7 mouse cellular contexts compared by ENCODE assay signal in the genomic region with DNA sequence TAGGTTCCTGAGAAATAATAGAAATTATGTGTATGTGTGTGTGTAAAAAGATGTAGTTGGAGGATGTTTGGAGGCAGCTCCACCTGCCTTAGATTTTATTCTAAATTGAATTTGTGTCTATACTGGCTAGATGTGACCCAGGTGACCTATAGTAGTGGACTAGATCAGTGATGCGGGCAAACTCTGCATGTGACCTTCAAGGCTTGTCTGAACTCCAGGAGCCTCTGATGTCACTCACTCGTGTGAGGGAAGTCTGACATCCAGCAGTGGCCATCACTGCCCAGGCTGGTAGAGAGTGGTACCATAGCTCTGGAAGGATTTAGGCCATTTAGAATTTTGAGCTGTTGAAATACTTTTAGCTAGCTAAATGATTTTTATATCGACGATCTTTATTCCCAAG. TPM values are rescaled to one million over a fixed set of nuclear protein-coding genes. Genes with fewer than 3 reads are reported as not detected.
DNase-seq lines count a peak whose midpoint lies in the region; ATAC-seq lines count a peak whose summit lies in the region.

No protein-coding gene starts in this region.

- peak overlapping the region; percentile 41; the same call in 1 of the 2 replicates for H3K9ac ChIP-seq in lung, embryonic 15.5 days
- H3K9ac ChIP-seq in hindbrain, embryonic 14.5 days, result peak overlapping the region; percentile 95
- peak overlapping the region; percentile 54 for H3K9ac ChIP-seq in midbrain, embryonic 14.5 days (replicated peaks; ENCODE audit: low read length)

- DNase-seq in lung, postnatal 25 days (ENCODE audit: low spot score), result no peak
- DNase-seq in embryo, embryonic 10.5 days (ENCODE audit: low spot score), result peak; percentile 46
- DNase-seq in hindbrain, embryonic 14.5 days (ENCODE audit: low spot score), result no peak
- peak; percentile 18 for DNase-seq in midbrain, embryonic 14.5 days
- no peak for DNase-seq in urinary bladder, postnatal 10 days (ENCODE audit: low spot score)
- DNase-seq in testis, postnatal 10 days (ENCODE audit: low spot score), result no peak

- no peak overlapping the region for H3K27ac ChIP-seq in lung, embryonic 15.5 days
- H3K27ac ChIP-seq in hindbrain, embryonic 14.5 days, result no peak overlapping the region
- H3K27ac ChIP-seq in midbrain, embryonic 14.5 days (replicated peaks; ENCODE audit: low read depth, low read length), result no peak overlapping the region

- H3K4me3 ChIP-seq in lung, embryonic 15.5 days, result peak overlapping the region; percentile 81
- H3K4me3 ChIP-seq in hindbrain, embryonic 14.5 days (replicated peaks; ENCODE audit: low read length), result peak overlapping the region; percentile 67
- peak overlapping the region; percentile 65 for H3K4me3 ChIP-seq in midbrain, embryonic 14.5 days (replicated peaks; ENCODE audit: low read depth, low read length)

- no peaks in the 10 kb centered on the region for H3K9me3 ChIP-seq in lung, embryonic 15.5 days
- no peaks in the 10 kb centered on the region for H3K9me3 ChIP-seq in hindbrain, embryonic 14.5 days (ENCODE audit: control insufficient read depth, low read length)
- no peaks in the 10 kb centered on the region for H3K9me3 ChIP-seq in midbrain, embryonic 14.5 days (ENCODE audit: control insufficient read depth, low read length)

- no peaks in the 10 kb centered on the region for H3K36me3 ChIP-seq in lung, embryonic 15.5 days
- H3K36me3 ChIP-seq in hindbrain, embryonic 14.5 days (replicated peaks; ENCODE audit: control insufficient read depth, insufficient read depth), result no peaks in the 10 kb centered on the region
- no peaks in the 10 kb centered on the region for H3K36me3 ChIP-seq in midbrain, embryonic 14.5 days (ENCODE audit: control insufficient read depth, insufficient read depth, low read length)

- WGBS in lung, embryonic 15.5 days, result 42% methylated on average over 4 of the region's 4 CpGs
- WGBS in hindbrain, embryonic 14.5 days, result 45% methylated on average over 4 of the region's 4 CpGs
- WGBS in midbrain, embryonic 14.5 days, result 43% methylated on average over 4 of the region's 4 CpGs

- no peaks in the 10 kb centered on the region for H3K27me3 ChIP-seq in lung, embryonic 15.5 days
- H3K27me3 ChIP-seq in hindbrain, embryonic 14.5 days (ENCODE audit: control insufficient read depth, insufficient read depth, low read length), result no peaks in the 10 kb centered on the region
- H3K27me3 ChIP-seq in midbrain, embryonic 14.5 days (ENCODE audit: control insufficient read depth, insufficient read depth, low read length), result no peaks in the 10 kb centered on the region

- peaks cover 20% of the 10 kb centered on the region for H3K4me1 ChIP-seq in lung, embryonic 15.5 days
- peaks cover 34% of the 10 kb centered on the region for H3K4me1 ChIP-seq in hindbrain, embryonic 14.5 days (replicated peaks; ENCODE audit: control insufficient read depth, insufficient read depth, low read length)
- H3K4me1 ChIP-seq in midbrain, embryonic 14.5 days (ENCODE audit: control insufficient read depth, insufficient read depth, low read length), result peaks cover 32% of the 10 kb centered on the region

- no peak for ATAC-seq in lung, embryonic 15.5 days (ENCODE audit: borderline replicate concordance, extremely low read depth, low FRiP score, low TSS enrichment)
- ATAC-seq in hindbrain, embryonic 14.5 days (ENCODE audit: low FRiP score), result no peak
- no peak for ATAC-seq in midbrain, embryonic 14.5 days (ENCODE audit: low FRiP score, low TSS enrichment)

- H3K4me2 ChIP-seq in lung, embryonic 15.5 days, result peak overlapping the region; percentile 84
- H3K4me2 ChIP-seq in hindbrain, embryonic 14.5 days (replicated peaks), result peak overlapping the region; percentile 85
- H3K4me2 ChIP-seq in midbrain, embryonic 14.5 days (ENCODE audit: low read length), result peak overlapping the region; percentile 92

RNA-seq across cellular contexts. Expression of a gene that starts 1.5 kb away (rescaled TPM):
- polyA plus RNA-seq in lung, embryonic 15.5 days (2015; fragmentation: Nextera tagmentation; extraction: Ambion mirVana), result 12.6 and 13.7 TPM in 2 replicates
- polyA plus RNA-seq in hindbrain, embryonic 14.5 days (2014; fragmentation: Nextera tagmentation; extraction: Ambion mirVana), result 25.0 and 27.0 TPM in 2 replicates
- 29.5 and 31.8 TPM in 2 replicates for polyA plus RNA-seq in midbrain, embryonic 14.5 days (2014; fragmentation: Nextera tagmentation; extraction: Ambion mirVana)

Comparison
In these comparisons a context has a peak if more than half of its experiments do, and no peak if none do; other contexts are left out.
1. H3K9ac ChIP-seq: peak in every context shown above with its lines; median percentile 95 in hindbrain, embryonic 14.5 days; 54 in midbrain, embryonic 14.5 days; 41 in lung, embryonic 15.5 days.
2. DNase-seq: peak in embryo, embryonic 10.5 days (single experiment) and midbrain, embryonic 14.5 days (single experiment); none in lung, postnatal 25 days (single experiment), hindbrain, embryonic 14.5 days (single experiment), urinary bladder, postnatal 10 days (single experiment) and testis, postnatal 10 days (single experiment).
3. Peak in every context shown above with its lines, with median percentiles within 50 percentile points of each other: H3K4me2 ChIP-seq and H3K4me3 ChIP-seq.